Mouse (Mus musculus) lung, adult 2 months (tissue): ENCODE data around the gene Pik3r2.

Experiments
- CTCF ChIP-seq: fragments of 200-500 bp; IDR thresholded peaks from 2 replicates; pipeline ENCODE4 v1.5.1; 2011; ENCODE audit warnings: mild to moderate bottlenecking, low read length, control low read depth; ENCODE audit not compliant: insufficient read depth
- POLR2A ChIP-seq: fragments of 200-500 bp; IDR thresholded peaks from 2 replicates; pipeline ENCODE4 v1.6.1; 2011; ENCODE audit warnings: low read depth, mild to moderate bottlenecking, control low read depth, low read length, borderline replicate concordance; ENCODE audit errors: extremely low read depth

DNA sequence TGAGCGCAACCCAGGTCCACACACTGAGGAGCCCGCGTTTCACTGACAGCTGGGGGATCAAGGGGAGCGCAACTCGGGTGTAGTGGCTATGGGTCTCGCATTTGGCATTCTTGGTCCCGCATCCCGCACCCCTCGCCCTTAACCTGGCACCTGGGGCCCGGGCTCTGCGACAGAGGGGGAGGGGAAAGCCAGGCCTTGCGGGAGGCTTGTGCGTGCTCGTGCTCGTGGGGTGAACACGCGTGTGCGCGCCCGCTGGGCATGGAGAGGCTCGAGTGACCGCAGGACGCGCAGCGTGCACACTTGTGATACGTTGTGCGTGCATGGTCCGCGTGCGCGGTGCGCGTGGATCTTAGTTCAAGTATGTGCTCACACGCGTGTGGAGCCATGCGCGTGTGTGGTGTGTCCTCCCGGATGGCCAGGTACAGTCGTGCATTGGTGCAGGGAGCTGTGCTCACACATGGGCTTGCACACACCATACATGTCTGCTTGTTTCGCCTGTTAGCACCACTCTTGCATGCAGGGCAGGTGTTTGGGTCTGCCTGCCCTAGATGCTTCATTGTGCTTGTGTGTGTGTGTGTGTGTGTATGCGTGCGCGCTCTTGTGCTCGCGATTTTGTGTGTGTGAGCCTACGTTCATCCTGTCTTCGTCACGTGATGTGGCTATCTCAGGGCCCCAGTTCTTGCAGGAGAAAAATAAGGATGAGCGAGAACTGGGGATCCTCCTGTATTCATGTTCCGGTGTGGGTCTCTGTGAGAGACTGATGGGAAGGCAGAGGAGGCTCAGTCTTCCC lies 21.4 kb downstream of the Pik3r2 start:
- TF ChIP-seq CTCF (no peak), POLR2A (no peak; the same call in 1 of the 2 replicates)
